Comparison of ENCODE assay signal across 9 mouse cellular contexts in the genomic region with DNA sequence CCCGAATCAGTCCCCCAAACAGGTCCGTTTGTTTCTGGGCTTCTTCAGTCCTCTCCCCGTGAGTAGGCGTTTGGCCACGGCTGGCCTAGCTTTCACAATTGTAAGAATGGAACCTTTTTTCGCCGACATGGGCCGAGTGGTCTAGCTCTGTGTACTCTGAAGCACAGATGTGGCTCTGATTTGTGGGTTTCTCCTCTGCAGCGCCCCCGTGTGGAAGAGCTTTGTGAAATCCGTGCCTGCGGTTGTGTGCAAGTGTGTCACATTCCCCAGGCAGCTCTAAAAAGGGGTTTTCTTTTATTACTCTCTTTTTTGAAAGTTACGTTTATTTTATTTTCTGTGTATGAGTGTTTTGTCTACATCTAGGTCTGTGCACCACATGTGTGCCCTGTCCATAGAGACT. TPM values are rescaled to one million over a fixed set of nuclear protein-coding genes. Genes with fewer than 3 reads are reported as not detected.
DNase-seq lines count a peak whose midpoint lies in the region; ATAC-seq and TF ChIP-seq lines count a peak whose summit lies in the region.
"Had no signal": no experiment of that assay in that cellular context is flagged by ENCODE, and none has a peak within 500 bp of the region (broad histone marks: within the 10 kb centered on the region; RNA-seq: fewer than 3 reads in every experiment).

No protein-coding gene starts in this region.

- H3K27ac ChIP-seq in cerebellum, adult 2 months (ENCODE audit: insufficient read depth, low read length) = no peak overlapping the region
- no peak overlapping the region for H3K27ac ChIP-seq in liver, postnatal 0 days (ENCODE audit: low read depth)

- TF ChIP-seq CTCF in cerebellum, adult 2 months (IDR thresholded peaks at IDR 0.05; ENCODE audit: borderline replicate concordance, insufficient read depth, low read depth, low read length) = peak; percentile 61; the same call in 1 of the 2 replicates
- TF ChIP-seq CTCF in G1E (IDR thresholded peaks at IDR 0.05; ENCODE audit: low read depth, low read length) = peak; percentile 19; the same call in 1 of the 2 replicates
- TF ChIP-seq CTCF in liver, postnatal 0 days (IDR thresholded peaks at IDR 0.05; ENCODE audit: low read depth) = peak; percentile 69

- peaks cover 3% of the 10 kb centered on the region for H3K4me1 ChIP-seq in cerebellum, adult 2 months (ENCODE audit: control insufficient read depth, insufficient read depth, low read length)
- H3K4me1 ChIP-seq in G1E (ENCODE audit: insufficient read depth, low read depth, low read length) = peaks cover 31% of the 10 kb centered on the region
- H3K4me1 ChIP-seq in liver, postnatal 0 days (ENCODE audit: insufficient read depth) = peaks cover 2% of the 10 kb centered on the region; the same call in 1 of the 2 replicates

- H3K9ac ChIP-seq in liver, postnatal 0 days (replicated peaks) = no peak overlapping the region

- no peaks in the 10 kb centered on the region for H3K9me3 ChIP-seq in G1E (replicated peaks)
- no peaks in the 10 kb centered on the region for H3K9me3 ChIP-seq in liver, postnatal 0 days (ENCODE audit: low read length)

- WGBS in cerebellum, adult 2 months = 32% methylated on average over 13 of the region's 13 CpGs
- WGBS in liver, postnatal 0 days (ENCODE audit: insufficient replicate concordance) = 21% methylated on average over 13 of the region's 13 CpGs

- DNase-seq in cerebellum, adult 2 months = peak in 1 of 2 experiments; percentile 67
- no peak for DNase-seq in cerebellum, adult 8-10 months
- DNase-seq in layer of hippocampus, adult 11-12 months (ENCODE audit: low spot score) = peak; percentile 78
- DNase-seq in layer of hippocampus, adult 9-11 months = no peak
- DNase-seq in G1E (ENCODE audit: low spot score) = no peak
- DNase-seq in cerebellum, postnatal 36 days = peak; percentile 63 to 68
- DNase-seq in liver, postnatal 0 days = peak; percentile 77
- peak; percentile 81 for DNase-seq in testis, postnatal 10 days (ENCODE audit: low spot score)

- H3K27me3 ChIP-seq in cerebellum, adult 2 months (ENCODE audit: control insufficient read depth, insufficient read depth, low read length) = no peaks in the 10 kb centered on the region
- H3K27me3 ChIP-seq in G1E (ENCODE audit: insufficient read depth, low read length) = peaks cover 63% of the 10 kb centered on the region
- H3K27me3 ChIP-seq in liver, postnatal 0 days (ENCODE audit: insufficient read depth, low read length) = peaks cover 30% of the 10 kb centered on the region

- H3K4me2 ChIP-seq in liver, postnatal 0 days (ENCODE audit: low read depth, low read length) = no peak overlapping the region

- H3K36me3 ChIP-seq in G1E (replicated peaks) = peaks cover under 1% of the 10 kb centered on the region
- no peaks in the 10 kb centered on the region for H3K36me3 ChIP-seq in liver, postnatal 0 days (replicated peaks; ENCODE audit: insufficient read depth, low read length)

- no peak for ATAC-seq in G1E (ENCODE audit: extremely low read depth, insufficient number of reproducible peaks, low FRiP score, poor library complexity, severe bottlenecking)
- no peak for ATAC-seq in liver, postnatal 0 days

- no peak for TF ChIP-seq POLR2A in cerebellum, adult 2 months (IDR thresholded peaks at IDR 0.05; ENCODE audit: borderline replicate concordance, insufficient read depth, low read length)

- no peak overlapping the region for H3K4me3 ChIP-seq in cerebellum, adult 2 months (replicated peaks; ENCODE audit: insufficient read depth, low read depth, low read length)
- H3K4me3 ChIP-seq in G1E (ENCODE audit: low read depth, low read length) = no peak overlapping the region
- no peak overlapping the region for H3K4me3 ChIP-seq in liver, postnatal 0 days (ENCODE audit: low read depth, low read length)

- no peak for TF ChIP-seq EP300 in liver, postnatal 0 days (IDR thresholded peaks at IDR 0.05; ENCODE audit: low read depth)

RNA-seq across cellular contexts. Expression of gene Zfr2, which starts 7.9 kb away (rescaled TPM):
- polyA plus RNA-seq in cerebellum, adult 2 months (2012; rRNA removed) = 77.6 and 79.6 TPM in 2 replicates
- 7.0 and 7.1 TPM in 2 replicates for total RNA-seq in G1E (2014; fragmentation: Nextera tagmentation)
- total RNA-seq in G1E (2017) = 2.6 and 3.2 TPM in 2 replicates
- 1.8 and 1.9 TPM in 2 replicates for polyA plus RNA-seq in G1E (2012)
- 0.09 and 0.61 TPM in 2 replicates for polyA plus RNA-seq in liver, postnatal 0 days (2015; fragmentation: Nextera tagmentation; extraction: Ambion mirVana)

RNA-seq across cellular contexts. Expression of gene Atcay, which starts 10.2 kb away (rescaled TPM):
- polyA plus RNA-seq in cerebellum, adult 2 months (2012; rRNA removed) = 115 and 122 TPM in 2 replicates
- total RNA-seq in G1E (2014; fragmentation: Nextera tagmentation) (not detected in 2 replicates), G1E (2017) (0.06 and 0.11 TPM in 2 replicates)
- polyA plus RNA-seq in G1E (2012) = not detected in 2 replicates
- polyA plus RNA-seq in liver, postnatal 0 days (2015; fragmentation: Nextera tagmentation; extraction: Ambion mirVana) = not detected in 2 replicates
- total RNA-seq: heart, adult 18-20 months had no signal

RNA-seq across cellular contexts. Expression of gene Matk, which starts 11.9 kb away (rescaled TPM):
- 124 and 141 TPM in 2 replicates for polyA plus RNA-seq in cerebellum, adult 2 months (2012; rRNA removed)
- total RNA-seq in G1E (2014; fragmentation: Nextera tagmentation) (not detected in 2 replicates), G1E (2017) (0.05 and 0.06 TPM in 2 replicates)
- 0.07 TPM in 1 of 2 replicates, not detected in the other for polyA plus RNA-seq in G1E (2012)
- polyA plus RNA-seq in liver, postnatal 0 days (2015; fragmentation: Nextera tagmentation; extraction: Ambion mirVana) = 1.7 TPM in 2 replicates

RNA-seq across cellular contexts. Expression of gene Mrpl54, which starts 25.9 kb away (rescaled TPM):
- polyA plus RNA-seq in cerebellum, adult 2 months (2012; rRNA removed) = 81.4 and 84.9 TPM in 2 replicates
- 75.6 and 78.6 TPM in 2 replicates for total RNA-seq in G1E (2014; fragmentation: Nextera tagmentation)
- 186 and 206 TPM in 2 replicates for total RNA-seq in G1E (2017)
- 612 and 631 TPM in 2 replicates for polyA plus RNA-seq in G1E (2012)
- 110 and 112 TPM in 2 replicates for polyA plus RNA-seq in liver, postnatal 0 days (2015; fragmentation: Nextera tagmentation; extraction: Ambion mirVana)

RNA-seq across cellular contexts. Expression of gene Apba3, which starts 25.9 kb away (rescaled TPM):
- polyA plus RNA-seq in cerebellum, adult 2 months (2012; rRNA removed) = 61.8 and 63.9 TPM in 2 replicates
- total RNA-seq in G1E (2014; fragmentation: Nextera tagmentation) (36.2 and 44.6 TPM in 2 replicates), G1E (2017) (27.9 and 38.9 TPM in 2 replicates)
- polyA plus RNA-seq in G1E (2012) = 113 and 130 TPM in 2 replicates
- polyA plus RNA-seq in liver, postnatal 0 days (2015; fragmentation: Nextera tagmentation; extraction: Ambion mirVana) = 21.1 and 23.2 TPM in 2 replicates

Comparison
In these comparisons a context has a peak if more than half of its experiments do, and no peak if none do; other contexts are left out.
1. DNase-seq: peak in layer of hippocampus, adult 11-12 months (single experiment), cerebellum, postnatal 36 days (2 of 2), liver, postnatal 0 days (single experiment) and testis, postnatal 10 days (single experiment); none in cerebellum, adult 8-10 months (single experiment), layer of hippocampus, adult 9-11 months (single experiment) and G1E (single experiment).
2. CTCF ChIP-seq: peak in every context shown above with its lines; median percentile 69 in liver, postnatal 0 days; 61 in cerebellum, adult 2 months; 19 in G1E.
3. RNA of gene Zfr2, which starts 7.9 kb away (polyA plus RNA-seq): 77.6 to 79.6 TPM in cerebellum, adult 2 months; 1.8 to 1.9 TPM in G1E and 0.09 to 0.61 TPM in liver, postnatal 0 days; every median in the first group is over 10 times any median in the second.
4. RNA of gene Atcay, which starts 10.2 kb away (polyA plus RNA-seq): 115 to 122 TPM in cerebellum, adult 2 months; not detected in G1E and not detected in liver, postnatal 0 days; every median in the first group is over 100 times any median in the second.
5. RNA of gene Matk, which starts 11.9 kb away (polyA plus RNA-seq): 124 to 141 TPM in cerebellum, adult 2 months; 1.7 TPM in liver, postnatal 0 days and 0.07 TPM in G1E; every median in the first group is over 10 times any median in the second.